Mouse (Mus musculus) spleen, postnatal 14 days (tissue): ENCODE measurements at regions not wholly inside any gene's neighbourhood (a gene's known extent, or its start where the extent isn't known, plus 50 kb on each side); places are given as distances from the start of the nearest gene placed in this dataset.

ENCODE experiments used
- DNase-seq, 2 experiments: peaks; one replicate each; pipeline ENCODE4 v3.0.0; 2021 to 2022; ENCODE audit warnings: low spot score in 2 of 2

GRCm38 (mm10) chr16:95773151-95773550, 71.3 kb downstream of the Ets2 start:
- DNase-seq: no peak
